Mouse (Mus musculus): ENCODE measurements around the gene Ier5. TPM values are rescaled to one million over a fixed set of nuclear protein-coding genes. Genes with fewer than 3 reads are reported as not detected.

Ier5 gene
- total RNA-seq, 2 experiments from 2014 or later = 5.5 to 7.5 TPM

DNA sequence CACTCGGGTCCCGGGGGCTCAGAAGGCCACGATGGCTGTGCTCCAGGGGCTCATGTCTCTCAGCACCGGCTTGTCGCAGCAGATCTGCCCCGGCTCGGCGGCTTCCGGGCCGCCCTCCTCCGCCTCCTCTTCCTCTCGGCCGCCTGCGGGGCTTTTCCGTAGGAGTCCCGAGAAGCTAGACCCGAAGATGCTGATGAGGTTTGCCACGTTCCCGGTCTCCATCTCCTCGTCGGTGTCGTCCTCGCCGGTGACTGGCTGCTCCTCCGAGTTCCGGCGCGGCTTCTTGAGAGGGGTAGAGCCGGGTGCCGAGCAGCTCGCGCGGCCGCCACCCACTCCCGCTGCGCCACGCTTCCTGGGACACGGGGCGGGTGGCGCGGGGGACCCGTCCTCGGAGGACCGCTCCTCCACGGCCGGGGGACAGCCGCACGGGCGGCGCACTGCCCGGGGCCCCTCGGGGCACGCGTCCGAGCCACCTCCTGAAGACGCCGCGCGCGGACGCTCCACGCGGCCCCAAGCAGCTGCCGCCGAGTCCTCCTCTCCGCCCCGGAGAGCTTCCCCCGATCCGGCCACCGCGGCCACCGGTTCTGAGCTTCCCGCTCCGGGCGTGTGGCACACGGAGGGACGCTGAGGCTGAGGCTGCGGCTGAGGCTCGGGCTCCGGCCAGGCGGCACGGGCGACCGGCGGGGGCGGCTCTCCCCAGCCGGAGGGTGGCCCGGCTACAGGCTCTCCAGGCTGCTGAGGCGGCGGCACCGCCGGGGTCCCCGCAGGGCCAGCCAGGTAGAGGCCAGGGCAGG lies 753 bp downstream of the Ier5 start:
- peak; percentile 60 for DNase-seq

DNA sequence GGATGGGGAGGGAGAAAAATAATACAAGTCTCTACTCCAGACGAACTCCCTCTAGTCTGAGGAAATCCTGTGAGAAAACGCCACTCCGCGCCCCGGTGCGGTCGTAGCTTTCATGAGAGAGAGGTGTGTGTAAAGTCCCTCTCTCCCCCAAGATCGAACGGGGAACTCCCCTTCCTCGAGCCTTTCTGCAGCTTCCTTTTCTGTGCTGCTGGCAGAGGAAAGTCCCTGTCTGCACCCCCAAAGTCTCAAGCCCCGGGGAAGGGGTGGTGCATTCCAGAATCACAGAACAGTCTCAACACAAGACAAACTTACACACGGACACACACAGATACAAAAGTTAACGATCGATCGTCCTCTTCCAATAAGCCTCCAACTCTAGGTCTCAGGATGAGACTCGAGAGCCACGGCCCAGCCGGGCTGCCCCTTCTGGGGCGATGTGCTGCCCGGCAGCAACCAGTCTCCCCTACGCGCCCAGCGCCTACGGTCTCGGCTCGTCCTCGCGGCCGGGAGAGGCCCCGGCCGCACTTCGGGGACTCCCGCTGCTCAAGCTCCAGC lies 1.4 kb downstream of the Ier5 start:
- DNase-seq = peak; percentile 26

DNA sequence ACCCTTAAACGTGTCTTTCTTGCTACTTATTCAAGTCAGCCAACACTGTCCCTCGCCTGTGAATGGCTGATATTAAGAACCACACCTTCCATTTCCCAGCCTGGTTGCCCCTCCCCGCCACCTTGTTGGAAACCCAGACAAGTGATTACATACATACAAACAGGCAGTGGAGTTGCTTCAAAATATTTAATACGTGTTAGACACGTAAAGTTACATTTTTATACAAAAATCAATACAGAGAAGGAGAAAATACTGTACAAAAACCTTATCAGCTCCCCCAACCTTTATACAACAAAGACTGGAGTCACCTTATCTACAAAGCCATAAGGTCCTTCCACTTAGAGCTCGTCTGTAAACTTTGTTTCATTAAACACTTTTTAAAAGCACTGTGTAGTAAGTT lies 2.1 kb downstream of the Ier5 start:
- no peak for DNase-seq

DNA sequence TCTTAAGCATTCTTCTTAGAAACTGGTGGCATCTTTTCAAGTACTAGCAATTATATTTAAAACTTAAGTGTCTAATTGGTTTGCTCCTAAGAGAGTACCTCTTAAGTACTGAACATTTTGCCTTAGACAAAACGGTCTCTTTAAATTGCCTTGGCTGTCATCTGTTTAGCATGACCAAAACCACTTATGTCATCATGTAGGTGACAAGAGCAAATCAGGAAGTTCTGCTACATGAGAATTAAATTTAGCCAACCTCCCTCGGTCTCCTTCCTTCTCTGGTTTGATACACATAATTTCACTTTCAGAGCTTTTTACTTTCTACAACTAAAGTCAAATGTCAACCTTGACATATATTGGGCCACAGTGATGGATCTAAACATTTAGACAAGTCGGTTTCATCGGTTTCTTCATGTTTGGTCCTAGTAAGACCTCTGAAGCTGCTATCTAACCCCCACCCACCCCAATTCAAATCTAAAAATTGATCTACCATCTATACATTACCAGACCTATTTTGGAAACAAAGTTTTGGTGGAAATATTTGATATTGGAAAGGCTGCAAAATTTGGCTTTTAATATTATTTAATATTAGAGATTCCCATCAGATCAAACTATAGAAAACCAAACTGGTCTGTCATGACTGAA lies 2.7 kb downstream of the Ier5 start:
- no peak for DNase-seq

DNA sequence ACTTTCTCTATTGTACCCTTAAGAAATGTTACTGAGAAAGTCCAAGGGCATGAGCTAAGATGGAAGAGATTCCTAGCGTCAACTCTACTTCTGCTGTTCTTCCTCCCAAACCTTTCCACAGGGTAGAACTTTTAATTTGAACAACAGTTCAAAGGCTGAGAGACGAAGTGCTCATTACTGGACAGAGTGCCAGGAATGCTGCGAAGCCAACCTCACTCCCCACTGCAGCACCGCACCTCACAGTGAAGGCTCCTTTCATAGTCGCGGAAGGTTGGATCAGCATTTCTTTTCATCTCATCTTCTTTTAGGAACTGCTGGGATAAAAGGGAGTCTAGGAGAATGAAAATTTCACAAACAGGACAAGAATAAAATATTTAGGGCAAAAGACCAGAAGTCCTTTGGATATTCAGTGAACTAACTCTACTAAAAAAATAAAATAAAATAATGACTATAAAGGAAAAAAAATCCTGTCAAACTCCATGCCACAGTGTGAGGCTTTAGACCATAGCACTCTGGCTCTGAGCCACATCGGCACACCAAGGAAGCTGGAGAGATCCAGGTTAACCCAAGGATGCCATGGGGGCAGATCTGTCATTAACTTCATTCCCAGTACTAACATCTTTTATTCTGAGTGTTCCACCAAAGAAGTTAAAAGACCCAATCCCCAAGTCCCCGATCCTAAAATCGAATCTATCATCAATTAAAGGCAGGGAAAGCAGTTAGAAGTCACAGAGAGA lies 5.3 kb downstream of the Ier5 start:
- no peak for DNase-seq

DNA sequence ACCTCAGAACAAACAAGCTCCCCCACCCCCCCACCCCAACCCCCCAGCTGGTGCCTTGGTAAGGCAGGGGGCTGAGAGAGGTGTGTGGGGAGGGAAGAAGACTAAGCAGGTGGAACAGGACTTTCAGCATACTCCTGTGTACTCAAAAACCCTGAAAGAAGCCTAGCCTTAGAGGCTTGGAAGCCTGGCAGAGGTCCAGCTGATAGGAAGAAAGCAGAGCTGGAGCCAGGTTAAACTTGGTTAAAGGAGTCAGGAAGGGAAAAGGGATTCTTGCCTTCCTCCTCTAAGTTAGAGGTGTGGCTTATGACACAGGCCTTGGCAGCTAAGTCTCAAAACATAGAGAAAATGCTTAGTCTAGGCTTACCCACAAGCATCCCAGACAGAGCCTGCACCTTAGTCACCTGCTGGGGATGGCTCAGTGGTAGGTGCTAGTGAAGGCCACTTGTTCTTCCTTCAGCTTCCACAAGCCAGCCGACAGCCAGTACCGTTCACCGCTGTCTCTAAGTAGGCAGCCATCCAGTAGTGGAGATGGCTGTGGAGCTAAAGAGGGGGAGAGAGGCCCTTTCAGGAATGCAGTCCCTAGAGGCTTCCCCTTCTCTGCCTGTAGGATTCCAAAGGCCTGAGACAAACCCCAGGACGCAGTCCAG lies 6.2 kb downstream of the Ier5 start:
- peak; percentile 41 for DNase-seq

DNA sequence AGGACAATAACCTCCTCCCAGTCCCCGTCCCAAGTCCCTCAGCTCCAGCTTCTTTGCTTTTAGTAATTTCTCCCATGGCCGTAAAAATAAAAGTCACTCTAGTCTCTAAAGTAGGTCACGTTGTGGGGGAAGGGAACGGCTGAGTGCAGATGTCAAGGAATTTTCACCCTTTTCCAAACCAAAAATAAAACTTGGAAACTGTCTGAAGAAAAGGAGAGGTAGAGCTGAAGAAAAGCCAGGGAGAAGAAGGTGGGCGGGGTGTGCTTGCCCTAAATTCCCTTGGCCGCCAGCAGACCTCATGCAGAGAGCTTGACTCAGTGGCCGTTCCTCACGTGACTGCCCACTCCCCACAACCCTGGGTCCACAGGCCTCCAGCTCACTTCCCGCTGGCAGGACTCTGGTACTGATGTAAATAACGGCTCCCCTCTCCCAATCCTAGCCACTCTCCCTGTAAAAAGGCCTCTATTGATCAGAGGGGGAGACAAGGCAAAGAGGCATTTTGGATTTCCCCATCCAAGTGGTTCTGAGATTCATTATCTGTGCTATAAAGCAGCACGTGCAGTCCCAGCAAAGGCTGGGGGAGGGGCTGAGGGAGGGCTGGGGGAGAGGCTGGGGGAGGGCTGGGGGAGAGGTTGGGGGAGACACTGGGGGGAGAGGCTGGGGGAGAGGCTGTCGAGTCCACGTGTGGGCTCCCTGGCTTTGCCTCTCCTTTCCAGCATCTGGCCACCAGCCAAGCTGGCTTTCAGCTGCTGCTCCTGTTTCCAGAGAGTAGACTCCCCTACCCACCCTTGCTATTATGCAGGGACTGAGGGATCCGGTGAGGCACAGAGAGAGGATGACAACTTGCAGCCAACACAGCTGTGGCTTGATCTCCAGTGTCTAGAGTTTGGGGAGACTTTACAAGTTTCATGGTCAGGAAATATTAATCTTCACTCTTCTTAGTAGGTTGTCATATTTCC lies 7.3 kb downstream of the Ier5 start:
- peak; percentile 25 for DNase-seq

DNA sequence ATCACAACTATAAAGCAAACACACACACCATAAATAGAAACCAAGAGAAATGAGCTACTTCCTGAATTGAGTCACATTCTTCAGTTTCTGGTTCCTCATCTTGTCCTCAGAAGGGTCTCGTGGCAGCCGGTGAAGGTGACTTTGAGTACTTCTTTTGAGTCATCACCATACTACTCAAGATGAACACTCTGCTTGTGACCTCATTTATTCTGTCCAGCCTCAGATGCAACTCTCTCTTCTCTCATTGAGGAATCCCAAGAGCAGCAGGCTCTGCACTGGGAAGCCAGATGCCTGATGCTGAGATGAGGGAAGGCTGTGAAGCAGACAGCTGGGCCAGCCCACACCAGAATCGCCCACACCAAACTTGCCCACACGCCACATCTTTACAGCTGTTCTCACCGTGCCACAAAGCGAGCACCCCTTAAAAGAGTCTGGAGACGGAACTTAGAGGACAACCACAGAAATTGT lies 8.0 kb downstream of the Ier5 start:
- no peak for DNase-seq

DNA sequence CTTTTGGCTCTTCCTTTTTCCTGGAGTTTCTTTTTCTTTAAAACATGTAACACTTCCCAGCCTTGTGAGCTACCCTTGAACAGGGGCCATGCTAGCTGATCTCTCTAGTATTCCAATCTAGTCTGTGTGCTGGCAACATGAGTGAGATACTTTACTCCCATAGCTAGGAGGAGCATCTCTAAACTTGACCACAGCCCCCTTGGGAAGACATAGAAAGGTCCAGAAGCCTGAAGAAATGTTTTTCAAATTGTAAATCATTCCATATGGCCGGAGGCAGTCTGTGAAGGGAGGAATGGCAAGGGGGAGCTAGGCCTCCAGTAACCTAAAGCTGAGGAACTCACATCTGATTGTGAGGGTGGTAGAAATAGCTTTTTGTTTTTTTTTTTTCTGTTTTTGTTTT lies 8.7 kb downstream of the Ier5 start:
- DNase-seq = no peak

DNA sequence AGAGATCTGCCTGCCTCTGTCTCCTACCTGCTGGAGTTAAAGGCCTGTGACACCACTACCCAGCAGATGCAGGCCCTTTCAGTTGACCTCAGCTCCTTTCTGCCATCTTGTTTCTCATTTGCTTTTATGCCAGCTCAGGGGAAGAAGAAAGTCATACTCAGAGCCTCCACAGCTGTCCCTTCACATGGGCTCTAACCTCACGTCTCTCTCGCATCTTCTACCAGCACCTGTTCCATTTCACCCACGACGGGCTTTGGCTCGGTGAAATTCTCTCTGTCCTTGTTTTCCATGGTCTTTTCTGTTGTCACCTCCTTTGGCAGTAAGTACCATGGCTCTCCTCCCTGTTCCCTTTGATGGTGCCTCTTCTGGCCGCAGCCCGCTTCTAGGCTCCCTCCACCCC lies 9.1 kb downstream of the Ier5 start:
- DNase-seq = no peak

DNA sequence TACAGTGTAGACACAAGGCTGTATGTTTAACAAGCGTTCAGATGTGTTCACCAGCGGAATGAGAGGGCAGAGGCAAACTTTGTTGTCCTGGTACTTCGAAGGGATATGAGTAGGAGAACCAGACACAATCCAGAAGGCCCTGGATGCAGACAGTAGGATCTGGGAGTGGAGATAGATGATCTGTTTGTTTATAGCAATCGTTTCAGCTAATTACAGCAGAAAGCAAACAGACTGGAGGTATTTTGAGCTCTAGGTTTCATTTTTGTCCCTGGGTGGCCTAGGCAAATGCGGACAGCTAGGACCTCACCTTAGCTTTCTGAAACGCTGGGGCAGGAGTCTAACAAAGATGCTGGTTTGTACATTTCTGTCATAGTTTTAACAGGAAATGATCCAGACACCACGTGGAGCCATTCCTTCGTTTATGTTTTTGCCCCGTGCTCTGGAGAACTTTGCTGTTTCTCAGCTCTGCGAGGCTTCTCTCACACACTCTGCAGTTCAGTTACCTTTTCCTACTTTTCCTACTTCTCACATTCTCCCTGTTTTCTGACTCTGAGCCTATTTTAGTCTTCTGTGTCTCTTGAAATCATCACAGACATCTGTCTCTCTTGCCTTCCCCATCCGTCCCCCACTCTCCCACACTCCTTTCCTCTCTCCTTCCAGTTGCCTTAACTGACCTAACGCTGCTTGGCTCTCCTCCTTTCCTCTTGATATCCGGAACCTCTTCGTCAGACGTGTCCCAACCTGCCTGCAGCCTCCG lies 10.4 kb downstream of the Ier5 start:
- DNase-seq = no peak

DNA sequence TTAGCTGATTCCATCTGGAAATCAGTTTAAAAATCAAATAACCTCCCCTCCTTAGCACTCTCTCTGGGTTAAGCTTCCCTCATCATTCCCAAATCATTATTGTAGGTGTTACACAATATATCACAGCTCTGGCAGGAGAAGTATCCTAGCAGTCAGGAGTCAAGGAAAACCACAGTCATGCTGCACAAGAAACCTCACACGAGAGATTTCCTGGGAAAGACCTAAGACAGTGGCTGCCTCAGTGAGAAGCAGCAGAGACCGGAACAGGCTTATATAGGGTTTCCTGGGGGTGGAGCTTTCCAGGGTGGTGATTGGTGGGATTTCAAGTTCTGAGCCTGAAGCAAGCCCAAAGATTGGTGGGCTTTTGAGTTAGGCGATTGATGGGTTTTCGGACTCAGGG lies 11.4 kb downstream of the Ier5 start:
- DNase-seq = no peak

DNA sequence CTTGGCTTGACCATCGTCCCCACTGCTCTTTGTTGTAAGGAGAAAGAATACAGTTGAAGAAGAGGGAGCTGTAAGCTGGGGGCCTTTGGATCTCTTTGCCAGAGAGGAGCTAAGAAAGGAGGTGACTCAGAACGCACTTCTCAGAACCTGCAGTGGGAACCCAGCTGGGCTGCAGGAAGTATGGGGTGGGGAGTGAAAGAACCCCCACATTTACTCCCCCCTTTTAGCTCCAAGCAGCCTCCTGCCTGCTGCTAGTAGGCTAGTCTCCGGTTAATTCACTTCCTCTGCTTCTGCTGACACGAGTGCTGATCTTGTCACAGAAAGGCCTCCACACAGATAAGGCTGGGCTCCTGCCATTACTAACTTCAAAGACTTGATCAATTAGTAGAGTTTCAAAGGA lies 12.5 kb downstream of the Ier5 start:
- no peak for DNase-seq

DNA sequence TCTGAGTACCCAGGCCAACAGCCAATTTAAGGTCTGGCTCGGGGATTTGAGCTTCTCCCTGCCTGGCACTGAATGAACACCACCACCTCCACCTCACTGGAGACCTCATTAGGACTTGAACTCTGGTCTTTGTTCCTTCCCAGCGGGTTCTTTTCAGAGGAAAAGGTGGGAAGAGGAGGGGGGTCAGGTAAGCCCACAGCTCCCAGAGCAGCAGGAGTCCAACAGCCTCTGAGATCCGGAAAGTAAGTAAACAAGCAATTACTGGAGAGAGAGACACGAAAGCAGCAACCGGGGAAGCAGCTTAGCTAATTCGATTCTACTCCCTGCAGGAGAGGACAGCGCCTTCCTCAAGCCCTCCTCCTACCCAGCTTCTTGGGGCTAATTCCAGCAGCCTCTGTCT lies 13.0 kb downstream of the Ier5 start:
- no peak for DNase-seq

DNA sequence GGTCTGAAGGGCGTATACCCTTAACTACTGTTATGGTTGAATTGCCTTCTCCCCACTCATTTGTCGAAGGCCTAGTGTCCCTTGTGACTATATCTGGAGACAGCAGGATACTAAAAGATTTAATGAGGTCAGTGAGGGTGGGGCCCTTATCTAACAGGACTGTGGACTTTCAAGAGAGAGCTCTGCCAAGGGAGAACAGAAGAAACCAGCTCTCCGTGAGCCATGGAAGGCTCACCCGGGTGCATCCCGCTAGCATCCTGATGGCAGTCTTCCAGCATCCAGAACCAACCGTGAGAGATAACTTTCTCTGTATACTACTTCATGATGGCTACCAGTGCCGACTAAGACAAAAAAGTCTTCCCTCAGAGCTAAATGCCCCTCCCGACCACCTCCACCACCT lies 14.6 kb downstream of the Ier5 start:
- no peak for DNase-seq

DNA sequence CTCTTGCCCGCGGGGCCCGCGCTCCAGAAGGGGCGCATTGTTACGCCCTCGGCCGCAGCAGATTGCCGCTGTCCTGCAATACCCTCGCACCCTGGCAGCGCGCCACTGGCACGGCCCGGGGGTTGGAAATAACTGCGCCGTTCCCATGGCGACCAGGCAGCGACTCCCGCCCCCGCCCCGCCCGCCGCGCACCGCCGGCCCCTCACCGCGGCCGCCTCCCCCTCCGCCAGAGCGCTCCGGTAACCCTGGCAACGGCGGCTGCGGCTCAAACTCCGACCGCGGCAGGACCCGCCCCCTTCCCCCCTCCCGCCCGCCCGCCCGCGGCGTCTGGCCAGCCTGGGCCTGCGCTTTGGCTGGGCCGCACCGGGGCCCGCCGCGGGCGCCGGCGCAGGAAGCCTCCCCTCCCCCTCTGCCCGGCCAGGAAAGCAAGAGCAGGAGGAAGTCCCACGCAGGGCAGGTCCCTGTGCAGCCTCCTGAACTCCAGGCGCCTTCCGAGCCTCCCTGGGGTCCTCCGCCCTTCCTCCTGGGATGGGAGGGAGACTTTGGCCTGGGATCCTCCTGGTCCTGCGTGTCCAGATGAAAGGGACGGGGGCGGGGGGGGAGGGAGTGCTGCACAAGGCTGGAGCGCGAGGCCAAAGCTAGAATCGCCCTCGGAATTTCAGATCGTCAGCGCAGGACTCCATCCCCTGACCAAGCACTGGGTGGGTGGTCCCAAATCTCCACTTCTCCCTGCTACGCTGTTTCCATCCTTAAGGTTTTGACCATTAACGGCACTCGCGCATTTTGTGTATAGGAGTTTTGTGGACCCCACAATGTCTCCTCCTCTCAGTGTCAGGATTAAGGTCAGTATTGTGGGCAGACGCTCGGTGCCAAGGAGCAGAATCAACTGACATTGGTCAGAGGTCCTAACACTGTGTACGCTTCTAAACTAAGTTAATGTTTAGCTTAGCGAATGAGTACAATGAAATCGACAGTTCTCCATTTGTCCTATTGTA lies 15.9 kb downstream of the Ier5 start:
- DNase-seq = peak; percentile 93

DNA sequence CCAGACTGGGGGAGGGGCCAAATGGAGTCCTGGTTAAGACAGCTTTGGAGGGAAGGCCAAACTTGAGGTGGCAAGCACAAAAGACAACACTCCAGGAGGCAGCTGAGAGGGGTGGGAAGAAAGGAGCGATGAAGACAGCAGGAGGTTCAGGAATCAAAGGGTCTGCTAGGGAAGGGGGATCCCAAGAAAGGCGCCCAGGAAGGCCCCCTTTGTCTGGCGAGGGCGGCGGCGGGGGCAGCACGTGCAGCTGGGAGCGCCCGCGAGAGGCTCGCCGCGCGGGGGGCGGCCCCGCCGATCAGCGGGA lies 16.5 kb downstream of the Ier5 start:
- DNase-seq = no peak

DNA sequence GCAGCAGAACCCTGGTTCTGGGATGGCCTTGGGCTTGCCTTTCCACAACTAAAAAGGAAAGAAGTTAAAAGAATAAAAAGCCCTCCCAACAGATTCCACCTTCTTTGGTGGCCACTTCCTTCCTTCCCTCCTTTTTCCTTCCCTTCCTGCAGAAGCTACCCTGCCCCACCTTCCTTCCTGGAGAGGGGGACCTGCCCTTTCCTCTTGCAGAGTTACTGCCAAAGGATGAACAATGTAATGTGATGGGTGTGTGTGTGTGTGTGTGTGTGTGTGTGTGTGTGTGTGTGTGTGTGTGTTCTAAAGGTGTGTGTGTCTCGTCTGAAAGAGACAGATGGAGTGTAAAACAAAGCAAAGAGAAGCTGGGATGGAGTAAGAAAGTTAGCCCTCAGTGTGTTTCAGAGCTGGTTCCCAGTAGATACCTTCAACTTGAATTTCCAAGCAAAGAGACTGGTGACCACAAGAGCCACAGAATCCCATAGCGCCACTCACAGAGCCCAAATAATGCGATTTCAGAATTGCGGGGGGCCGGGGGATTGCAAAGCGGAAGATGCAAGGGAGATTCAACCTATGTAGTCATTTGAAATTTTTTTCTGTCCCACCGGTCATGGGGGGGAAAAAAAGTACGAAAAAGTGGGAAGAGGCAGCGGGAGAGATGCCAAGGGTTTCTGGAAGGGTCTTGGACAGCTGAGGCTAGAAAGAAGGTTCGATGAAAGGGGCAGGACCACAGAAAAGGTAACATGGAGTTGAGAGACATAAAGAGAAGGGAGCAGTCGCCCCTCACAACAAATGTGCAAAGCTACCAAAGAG lies 17.1 kb downstream of the Ier5 start:
- no peak for DNase-seq

Data from gastrocnemius, postnatal 25 days (tissue).